Mouse (Mus musculus) limb, embryonic 10.5 days (tissue): ENCODE data around the gene Bscl2. TPM values are rescaled to one million over a fixed set of nuclear protein-coding genes. Genes with fewer than 3 reads are reported as not detected.

Source experiments
- DNase-seq: peaks from one replicate; pipeline ENCODE4 v3.0.0-alpha.2; 2017; ENCODE audit warnings: low spot score
- H3K27ac ChIP-seq: fragments of 300-500 bp; sonication (generic); 2 replicates; pipeline ENCODE4 v1.5.1; 2016; ENCODE audit warnings: mild to moderate bottlenecking
- H3K27me3 ChIP-seq: fragments of 300-500 bp; sonication (generic); 2 replicates; pipeline ENCODE4 v1.6.1; 2016; ENCODE audit warnings: low read depth, mild to moderate bottlenecking; ENCODE audit not compliant: poor library complexity, severe bottlenecking
- H3K36me3 ChIP-seq: fragments of 300-500 bp; sonication (generic); 2 replicates; pipeline ENCODE4 v1.6.1; 2016; ENCODE audit warnings: mild to moderate bottlenecking, moderate library complexity
- H3K4me1 ChIP-seq: fragments of 300-500 bp; sonication (generic); 2 replicates; pipeline ENCODE4 v1.6.1; 2016
- H3K4me3 ChIP-seq: fragments of 300-500 bp; sonication (generic); 2 replicates; pipeline ENCODE4 v1.5.1; 2016; ENCODE audit warnings: mild to moderate bottlenecking, moderate library complexity
- H3K9me3 ChIP-seq: fragments of 300-500 bp; sonication (generic); replicated peaks from 2 replicates; pipeline ENCODE4 v1.6.1; 2016; ENCODE audit warnings: mild to moderate bottlenecking
- WGBS: fragments of 180-500 bp; shearing (Covaris S2); methylation state at CpG from one replicate; pipeline ENCODE4 v1.1.7; 2016; 5-methylcytosine and 5-hydroxymethylcytosine counted together
- polyA plus RNA-seq: library from polyadenylated mRNA; unstranded; fragments of >200 nt; fragmentation: Nextera tagmentation; extraction: Ambion mirVana; gene quantifications from 2 replicates; pipeline ENCODE4 v1.2.1, GENCODE M21; 2016

Gene Bscl2
- polyA plus RNA-seq, result 37.2 and 42.5 TPM in 2 replicates

GRCm38 (mm10) chr19:8837251-8837791 lies at the start of gene Bscl2:
TSS of gene Bscl2 (plus strand) at chr19:8837467.
- Histone ChIP-seq H3K4me3 (peak within 1 kb of the TSS; percentile 57), H3K27ac (peak within 1 kb of the TSS; percentile 94), H3K4me1 (peaks cover 41% of the 10 kb centered on the region), H3K9me3 (no peaks in the 10 kb centered on the region), H3K36me3 (peaks cover 54% of the 10 kb centered on the region), H3K27me3 (no peaks in the 10 kb centered on the region)
- DNase-seq, result peak; percentile 88
- WGBS, result 1% methylated on average over 38 of the region's 38 CpGs

- DNase-seq, result no peak
- H3K4me3 ChIP-seq, result no peak overlapping the region
- peaks cover 19% of the 10 kb centered on the region for H3K4me1 ChIP-seq
- H3K9me3 ChIP-seq, result no peaks in the 10 kb centered on the region
- 28% methylated on average over 3 of the region's 3 CpGs for WGBS
- H3K27ac ChIP-seq, result no peak overlapping the region
- no peaks in the 10 kb centered on the region for H3K27me3 ChIP-seq
- H3K36me3 ChIP-seq, result peaks cover 38% of the 10 kb centered on the region
Measured at GRCm38 (mm10) chr19:8788521-8788920, 48.7 kb upstream of the Bscl2 start.

GRCm38 (mm10) chr19:8789171-8789570 lies 48.1 kb upstream of the Bscl2 start:
- Histone ChIP-seq H3K27ac (no peak overlapping the region), H3K4me1 (peaks cover 19% of the 10 kb centered on the region), H3K4me3 (no peak overlapping the region), H3K27me3 (no peaks in the 10 kb centered on the region), H3K9me3 (no peaks in the 10 kb centered on the region), H3K36me3 (peaks cover 38% of the 10 kb centered on the region)
- 69% methylated on average over 1 of the region's 1 CpGs for WGBS
- DNase-seq, result no peak

GRCm38 (mm10) chr19:8790171-8790570 lies 47.1 kb upstream of the Bscl2 start:
- no peak for DNase-seq
- 84% methylated on average over 7 of the region's 7 CpGs for WGBS
- Histone ChIP-seq H3K36me3 (peaks cover 47% of the 10 kb centered on the region), H3K9me3 (no peaks in the 10 kb centered on the region), H3K4me1 (peaks cover 15% of the 10 kb centered on the region), H3K27me3 (no peaks in the 10 kb centered on the region), H3K27ac (no peak overlapping the region), H3K4me3 (no peak overlapping the region)

- Histone ChIP-seq H3K27ac (peak within 1 kb of the TSS; percentile 87), H3K4me3 (peak within 1 kb of the TSS; percentile 85), H3K4me1 (peaks cover 22% of the 10 kb centered on the region), H3K9me3 (no peaks in the 10 kb centered on the region), H3K36me3 (peaks cover 37% of the 10 kb centered on the region), H3K27me3 (no peaks in the 10 kb centered on the region)
- DNase-seq, result peak; percentile 85
- WGBS, result 3% methylated on average over 25 of the region's 25 CpGs
Measured at GRCm38 (mm10) chr19:8798264-8798946, 38.9 kb upstream of the Bscl2 start, which contains the start of gene Polr2g. TSS of gene Polr2g (minus strand) at chr19:8798577.

- no peak for DNase-seq
- Histone ChIP-seq H3K27me3 (no peaks in the 10 kb centered on the region), H3K4me3 (peak overlapping the region; percentile 85), H3K4me1 (peaks cover 23% of the 10 kb centered on the region), H3K36me3 (peaks cover 37% of the 10 kb centered on the region), H3K27ac (no peak overlapping the region), H3K9me3 (no peaks in the 10 kb centered on the region)
Measured at GRCm38 (mm10) chr19:8798947-8799315, 38.3 kb upstream of the Bscl2 start.

- Histone ChIP-seq H3K4me3 (peak within 1 kb of the TSS; percentile 65), H3K36me3 (peaks cover 44% of the 10 kb centered on the region), H3K9me3 (no peaks in the 10 kb centered on the region), H3K27me3 (no peaks in the 10 kb centered on the region), H3K27ac (peak within 1 kb of the TSS; percentile 85), H3K4me1 (peaks cover 20% of the 10 kb centered on the region)
- under 1% methylated on average over 30 of the region's 30 CpGs for WGBS
- peak; percentile 92 for DNase-seq
Measured at GRCm38 (mm10) chr19:8802130-8802821, 35.0 kb upstream of the Bscl2 start, which contains the start of gene Zbtb3. TSS of gene Zbtb3 (plus strand) at chr19:8802555.

GRCm38 (mm10) chr19:8803204-8803780 lies 34.0 kb upstream of the Bscl2 start:
- no peaks in the 10 kb centered on the region for H3K9me3 ChIP-seq
- H3K4me1 ChIP-seq, result peaks cover 14% of the 10 kb centered on the region
- peak overlapping the region; percentile 65; the same call in 1 of the 2 replicates for H3K4me3 ChIP-seq
- WGBS, result 94% methylated on average over 9 of the region's 9 CpGs
- DNase-seq, result no peak
- H3K27ac ChIP-seq, result peak overlapping the region; percentile 85; the same call in 1 of the 2 replicates
- peaks cover 55% of the 10 kb centered on the region for H3K36me3 ChIP-seq
- H3K27me3 ChIP-seq, result no peaks in the 10 kb centered on the region

- WGBS, result 90% methylated on average over 11 of the region's 11 CpGs
- H3K4me1 ChIP-seq, result peaks cover 14% of the 10 kb centered on the region
- H3K9me3 ChIP-seq, result no peaks in the 10 kb centered on the region
- H3K27me3 ChIP-seq, result no peaks in the 10 kb centered on the region
- H3K36me3 ChIP-seq, result peaks cover 62% of the 10 kb centered on the region
- H3K27ac ChIP-seq, result no peak overlapping the region
- no peak for DNase-seq
- H3K4me3 ChIP-seq, result no peak overlapping the region; the same call in 1 of the 2 replicates
Measured at GRCm38 (mm10) chr19:8803879-8804660, 33.2 kb upstream of the Bscl2 start.

- H3K27ac ChIP-seq, result no peak overlapping the region
- WGBS, result 96% methylated on average over 5 of the region's 5 CpGs
- no peak for DNase-seq
- no peaks in the 10 kb centered on the region for H3K27me3 ChIP-seq
- no peaks in the 10 kb centered on the region for H3K9me3 ChIP-seq
- peaks cover 11% of the 10 kb centered on the region for H3K4me1 ChIP-seq
- H3K36me3 ChIP-seq, result peaks cover 89% of the 10 kb centered on the region
- H3K4me3 ChIP-seq, result no peak overlapping the region
Measured at GRCm38 (mm10) chr19:8806810-8807209, 30.5 kb upstream of the Bscl2 start.

GRCm38 (mm10) chr19:8815812-8816211 lies 21.5 kb upstream of the Bscl2 start:
- Histone ChIP-seq H3K4me1 (peaks cover 22% of the 10 kb centered on the region), H3K27ac (no peak overlapping the region), H3K9me3 (no peaks in the 10 kb centered on the region), H3K27me3 (no peaks in the 10 kb centered on the region), H3K36me3 (peaks cover 67% of the 10 kb centered on the region), H3K4me3 (no peak overlapping the region)
- DNase-seq, result no peak
- WGBS, result 92% methylated on average over 11 of the region's 11 CpGs

- Histone ChIP-seq H3K4me3 (peak overlapping the region; percentile 72; the same call in 1 of the 2 replicates), H3K9me3 (no peaks in the 10 kb centered on the region), H3K27ac (no peak overlapping the region), H3K4me1 (peaks cover 29% of the 10 kb centered on the region), H3K27me3 (no peaks in the 10 kb centered on the region), H3K36me3 (peaks cover 60% of the 10 kb centered on the region)
- no peak for DNase-seq
- WGBS, result 87% methylated on average over 3 of the region's 3 CpGs
Measured at GRCm38 (mm10) chr19:8817001-8817400, 20.3 kb upstream of the Bscl2 start.
